Mouse (Mus musculus) cerebellum, adult 18-20 months (tissue): ENCODE results near the gene Mthfd2.
"Not testable (repeated sequence)": the region's sequence is repeated elsewhere in the genome, so short reads cannot be mapped to it uniquely, and the experiment has no call there.

Experiments used
- DNase-seq, 2 experiments: peaks; one replicate each; pipeline ENCODE4 v3.0.0; 2021

The Mthfd2 gene

DNA sequence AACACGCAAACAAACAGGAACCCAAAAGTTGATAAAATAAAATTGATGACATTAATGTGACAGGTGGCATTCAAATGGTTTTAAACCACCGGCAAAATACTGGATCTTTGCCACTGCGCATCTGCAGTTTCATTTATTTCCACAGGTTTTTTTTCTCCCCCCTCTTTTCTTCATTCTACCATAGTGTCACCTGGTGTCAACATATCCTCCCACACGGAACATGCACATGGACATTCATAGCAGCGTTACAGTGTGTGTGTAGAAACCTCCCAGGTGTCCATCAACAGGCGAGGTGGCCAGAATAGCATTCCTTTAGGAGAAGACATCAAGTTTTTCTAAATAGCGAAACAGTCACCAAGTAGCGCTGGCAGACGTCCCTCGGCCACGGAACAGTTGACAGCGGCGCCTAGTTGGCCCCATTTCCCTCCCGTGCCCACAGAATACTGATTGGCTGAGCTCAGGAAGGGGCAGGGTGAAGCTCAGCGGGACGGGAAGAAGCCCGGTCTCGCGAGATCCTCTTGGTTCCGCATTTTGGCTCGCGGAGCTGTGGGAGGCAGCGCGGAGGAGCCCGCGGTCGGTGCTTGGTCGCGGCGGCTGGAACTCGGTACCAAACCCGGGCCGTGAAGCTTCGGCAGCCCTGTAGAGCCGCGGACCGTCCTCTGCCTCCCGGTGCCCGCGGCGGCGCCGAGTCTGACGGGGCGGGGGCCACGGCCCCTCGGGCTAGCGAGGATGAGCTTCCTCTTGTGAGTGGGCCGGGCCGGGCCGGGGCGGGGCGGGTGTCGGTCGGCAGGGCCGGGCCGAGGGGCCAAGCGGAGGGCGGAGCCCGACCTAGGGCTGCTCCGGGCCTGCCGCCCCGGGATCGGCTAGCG is at the start of gene Mthfd2, which contains the start of gene Mob1a:
TSS of gene Mthfd2 (minus strand) at position 384 of the 869 bp plus-strand sequence.
TSS of gene Mob1a (plus strand) at position 492 of the 869 bp plus-strand sequence.
- DNase-seq: peak; percentile 94 to 96

DNA sequence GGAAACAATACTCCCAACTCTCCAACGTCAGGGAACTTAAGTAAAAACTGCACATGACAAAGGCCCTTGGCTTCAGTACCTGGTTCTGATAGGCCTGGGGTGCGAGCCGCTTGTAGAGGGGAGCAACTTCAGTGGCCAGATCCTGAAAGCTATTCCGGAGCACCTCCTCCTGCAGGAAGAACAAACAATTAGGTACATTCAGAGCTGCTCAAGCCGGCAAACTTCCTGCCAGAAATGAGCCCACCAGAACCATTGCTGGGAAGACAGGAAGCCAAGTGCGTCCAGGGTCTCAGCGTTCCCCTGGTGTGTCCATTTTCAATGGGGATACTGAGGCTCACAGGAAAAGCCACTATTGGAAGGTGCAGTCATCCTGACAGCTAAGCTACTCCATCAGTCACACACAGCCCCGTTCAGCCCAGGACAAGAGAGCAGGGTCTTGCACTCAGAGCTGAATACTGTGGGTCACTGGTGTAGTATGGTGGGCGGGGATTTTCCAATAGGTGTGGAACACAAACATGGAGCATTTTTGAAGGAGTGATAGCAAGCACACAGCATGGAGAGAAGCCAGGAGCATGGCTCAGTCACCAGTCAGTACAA is 48.1 kb upstream of the Mthfd2 start:
- no peak for DNase-seq

DNA sequence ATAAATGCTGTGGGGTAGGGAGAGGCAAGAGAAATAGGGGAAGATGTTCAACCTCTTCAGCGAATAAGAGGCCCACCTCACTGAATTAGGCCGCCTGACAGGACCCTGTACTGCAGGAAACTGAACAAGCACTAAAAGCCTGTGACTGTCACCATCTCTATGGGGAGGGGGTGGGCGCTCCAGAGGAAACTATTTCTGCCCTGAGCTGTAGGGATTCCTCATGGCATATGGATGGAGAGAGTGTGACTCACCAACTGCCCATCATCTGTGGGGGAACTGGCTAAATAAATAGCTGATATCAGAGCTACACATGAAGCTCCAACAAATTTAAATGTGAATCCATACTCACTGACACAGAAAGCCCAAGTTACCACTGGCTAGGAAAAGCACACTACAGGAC is 45.6 kb upstream of the Mthfd2 start:
- peak in 1 of 2 experiments; percentile 47 for DNase-seq

DNA sequence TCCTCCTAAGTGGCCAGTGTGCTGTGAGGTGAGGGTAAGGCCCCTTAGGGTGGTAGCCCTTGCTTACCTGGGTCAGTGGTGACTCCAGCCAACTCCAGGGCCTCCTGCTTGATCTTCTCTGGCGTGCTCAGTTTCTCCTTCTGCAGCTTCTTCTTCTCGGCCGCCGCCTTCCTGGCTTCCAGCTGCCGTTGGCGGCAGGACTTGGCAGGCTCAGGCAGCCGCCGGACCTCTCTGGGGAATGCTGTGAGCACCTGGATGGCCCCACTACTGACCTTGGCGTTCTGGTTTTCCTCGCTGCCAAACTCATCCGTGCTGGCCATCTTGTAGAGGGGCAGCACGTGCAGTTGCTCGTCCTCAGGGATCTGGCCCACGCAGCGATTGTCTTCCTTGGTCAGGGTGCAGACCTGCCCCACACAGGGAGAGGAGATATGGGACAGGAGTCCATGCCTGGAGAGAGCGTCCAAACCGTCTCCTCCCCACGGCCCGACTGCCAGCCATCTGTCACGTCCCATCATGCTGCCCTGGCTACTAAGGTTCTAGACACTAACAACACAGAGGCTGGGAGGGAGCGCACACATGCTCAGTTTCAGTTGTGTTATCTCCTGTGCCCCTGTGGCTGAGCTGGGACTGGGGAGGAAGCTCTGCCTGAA is 44.7 kb upstream of the Mthfd2 start:
- DNase-seq: peak; percentile 71 to 82

DNA sequence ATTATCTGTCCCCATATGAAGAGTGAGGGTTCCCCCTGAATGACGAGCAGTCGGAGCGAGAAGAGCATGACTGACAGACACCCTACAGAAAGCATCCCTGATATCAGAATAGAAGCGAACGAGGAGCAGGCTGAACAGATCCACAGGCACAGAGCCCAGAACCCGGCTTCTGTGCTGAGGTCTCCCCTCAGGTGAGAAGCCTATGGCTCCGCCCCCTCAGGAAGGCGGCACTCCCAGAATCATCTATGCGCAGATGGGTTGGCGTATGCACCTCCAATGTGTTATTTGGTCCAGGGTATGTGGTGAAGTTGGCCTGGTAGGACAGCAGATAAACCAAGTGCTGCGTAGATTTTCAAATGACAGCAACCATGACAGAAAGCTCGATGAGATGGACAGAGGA is 37.4 kb upstream of the Mthfd2 start:
- peak; percentile 50 to 53 for DNase-seq

DNA sequence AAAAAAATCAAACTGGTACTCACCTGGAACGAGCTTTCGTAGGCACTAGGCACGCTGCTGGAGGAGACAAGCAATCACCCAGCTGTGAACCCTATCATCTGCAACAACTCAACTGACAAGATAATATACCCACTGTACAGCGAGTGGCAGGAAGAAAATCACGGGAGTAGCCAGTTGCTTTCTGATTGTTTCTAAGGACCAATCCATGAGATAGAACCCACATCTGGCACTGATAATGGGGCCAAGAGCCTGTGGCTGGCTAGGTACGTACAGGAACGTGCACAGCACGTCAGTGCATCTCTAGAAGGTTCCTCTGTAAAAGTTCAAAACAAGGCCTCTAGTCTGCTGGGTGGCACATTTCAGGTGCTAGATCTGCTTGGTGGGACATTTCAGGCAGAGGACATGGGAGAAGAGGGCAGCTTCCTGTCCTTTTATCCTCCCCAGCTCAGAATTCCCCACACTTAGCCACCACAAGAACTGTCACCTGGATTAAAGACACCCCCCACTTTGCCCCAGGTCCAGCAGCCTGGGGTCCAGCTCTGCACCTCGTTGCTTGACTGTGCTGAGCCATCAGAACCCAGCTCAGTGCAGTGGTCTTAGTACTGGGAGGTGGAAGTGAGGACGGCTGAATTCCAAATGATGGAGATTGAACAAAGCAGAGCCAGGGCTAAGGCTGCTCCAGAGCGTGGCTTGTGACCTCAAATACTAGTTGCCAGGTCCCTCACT is 36.0 kb upstream of the Mthfd2 start:
- peak in 1 of 2 experiments; percentile 26 for DNase-seq

DNA sequence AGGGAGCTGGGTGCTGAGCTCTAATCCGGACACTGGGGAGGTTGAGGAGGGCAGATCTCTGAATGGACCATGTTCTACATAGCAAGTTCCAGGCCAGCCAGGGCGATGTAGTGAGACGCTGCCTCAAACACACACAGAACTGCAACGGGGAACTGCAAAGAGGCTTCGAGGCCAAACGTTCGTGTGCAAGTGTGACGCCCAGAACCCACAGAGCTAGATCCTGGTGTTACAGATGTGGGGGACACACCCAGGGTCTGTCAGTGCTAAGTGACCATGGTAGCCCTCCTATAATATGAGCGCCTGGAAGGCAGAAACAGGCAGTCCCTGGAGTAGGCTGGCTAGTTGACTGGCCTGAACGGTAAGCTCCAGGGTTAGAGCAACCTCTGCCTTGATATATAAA is 31.7 kb upstream of the Mthfd2 start:
- no peak for DNase-seq

DNA sequence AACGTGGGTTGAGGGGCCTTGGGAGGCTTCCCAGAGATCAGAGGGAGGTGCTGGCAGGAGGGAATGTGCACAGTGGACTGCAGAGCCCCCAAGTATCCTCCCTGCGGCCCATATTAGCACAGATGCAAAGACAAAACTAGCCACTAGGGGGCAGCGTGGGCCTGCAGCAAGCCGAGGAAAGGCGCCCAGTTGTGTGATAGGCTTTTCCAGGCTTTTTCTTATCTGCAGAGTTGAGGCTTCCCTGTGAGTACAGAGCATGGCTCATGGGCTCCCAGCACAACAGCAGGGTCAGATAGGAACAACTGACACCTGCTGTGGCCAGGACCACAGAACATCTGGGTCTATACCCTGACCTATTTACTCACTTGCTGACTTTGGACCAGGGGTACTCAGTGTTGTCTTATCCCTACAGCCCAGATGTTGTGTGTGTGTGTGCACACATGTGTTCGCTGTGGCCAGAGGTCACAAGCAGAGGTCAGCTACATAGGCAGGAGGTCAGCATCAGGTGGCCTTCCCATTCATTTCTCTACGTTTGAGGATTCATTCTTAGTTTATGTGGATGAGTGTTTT is 30.9 kb upstream of the Mthfd2 start:
- peak; percentile 83 to 93 for DNase-seq

DNA sequence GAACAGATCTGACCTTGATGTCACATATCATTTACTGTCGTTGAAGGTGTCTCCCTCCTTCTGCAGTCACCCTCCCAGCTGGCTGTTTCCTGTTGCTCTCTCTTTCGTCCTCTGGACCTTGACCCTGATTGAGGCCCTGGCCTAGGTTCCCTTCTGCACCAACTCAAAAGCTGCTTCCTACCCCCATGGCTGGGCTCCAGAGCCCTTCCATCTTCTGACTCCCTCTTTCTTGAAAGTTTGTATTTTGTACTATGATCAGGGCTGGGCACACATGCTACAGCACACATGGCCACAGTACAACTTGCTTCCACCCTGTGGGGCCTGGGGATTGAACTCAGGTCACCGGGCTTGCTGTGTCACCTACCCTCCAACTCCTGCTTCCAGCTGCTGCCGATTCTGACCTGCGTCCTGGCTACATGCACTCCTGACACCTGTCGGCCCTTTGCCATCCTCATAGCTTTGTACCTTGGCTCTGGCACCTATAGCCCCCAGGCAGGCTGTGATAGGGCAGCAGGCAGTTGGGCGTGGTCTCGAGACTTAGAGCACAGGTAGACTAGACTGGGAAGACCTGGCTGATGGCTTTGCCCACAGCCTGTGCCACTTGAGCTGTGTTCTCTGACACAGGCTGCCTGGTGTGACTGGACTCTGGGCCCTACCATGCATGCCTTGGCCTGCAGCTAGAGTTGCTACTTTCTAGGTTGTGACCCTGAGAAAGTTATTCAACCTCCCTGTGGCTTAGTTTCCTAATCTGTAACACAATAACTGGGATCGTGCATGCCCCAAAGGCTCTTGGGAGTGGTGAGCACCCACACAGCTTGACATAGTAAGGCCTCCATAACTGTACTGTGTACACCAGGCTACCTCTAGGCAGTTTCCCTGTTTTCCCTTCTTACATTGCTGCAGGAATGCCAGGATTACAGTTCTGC is 29.4 kb upstream of the Mthfd2 start:
- no peak for DNase-seq

DNA sequence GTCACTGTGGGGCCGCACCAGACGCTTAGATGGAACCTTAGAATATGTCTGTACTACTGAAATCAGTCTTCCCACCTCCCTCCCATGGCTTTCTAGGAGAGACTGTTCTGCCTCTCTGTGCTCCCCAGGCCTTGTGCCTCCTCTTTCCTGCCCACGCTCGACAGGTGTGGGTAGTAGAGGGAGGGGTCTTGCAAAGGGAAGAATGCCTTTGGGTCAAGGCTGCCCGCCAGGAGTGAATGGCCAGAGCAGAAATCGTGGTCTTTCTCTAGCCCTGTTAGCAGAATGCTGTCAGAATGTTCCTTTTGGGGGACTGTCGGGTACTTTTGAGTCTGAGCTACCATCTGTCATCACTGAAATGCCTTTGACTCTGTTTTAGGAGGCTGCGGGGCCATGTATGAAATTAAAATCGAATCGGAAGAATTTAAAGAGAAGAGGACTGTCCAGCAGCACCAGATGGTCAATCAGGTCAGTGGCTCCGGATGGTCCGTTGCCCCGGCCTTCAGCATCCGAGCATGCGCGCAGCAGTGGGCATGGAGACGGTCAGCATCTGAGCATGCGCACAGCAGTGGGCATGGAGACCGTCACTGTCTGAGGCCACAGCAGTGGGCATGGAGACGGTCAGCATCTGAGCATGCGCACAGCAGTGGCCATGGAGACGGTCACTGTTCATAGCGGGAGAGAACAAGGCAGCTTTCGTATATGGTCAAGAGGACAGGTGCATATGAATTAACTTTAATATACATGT is 27.1 kb upstream of the Mthfd2 start:
- peak; percentile 90 to 94 for DNase-seq

DNA sequence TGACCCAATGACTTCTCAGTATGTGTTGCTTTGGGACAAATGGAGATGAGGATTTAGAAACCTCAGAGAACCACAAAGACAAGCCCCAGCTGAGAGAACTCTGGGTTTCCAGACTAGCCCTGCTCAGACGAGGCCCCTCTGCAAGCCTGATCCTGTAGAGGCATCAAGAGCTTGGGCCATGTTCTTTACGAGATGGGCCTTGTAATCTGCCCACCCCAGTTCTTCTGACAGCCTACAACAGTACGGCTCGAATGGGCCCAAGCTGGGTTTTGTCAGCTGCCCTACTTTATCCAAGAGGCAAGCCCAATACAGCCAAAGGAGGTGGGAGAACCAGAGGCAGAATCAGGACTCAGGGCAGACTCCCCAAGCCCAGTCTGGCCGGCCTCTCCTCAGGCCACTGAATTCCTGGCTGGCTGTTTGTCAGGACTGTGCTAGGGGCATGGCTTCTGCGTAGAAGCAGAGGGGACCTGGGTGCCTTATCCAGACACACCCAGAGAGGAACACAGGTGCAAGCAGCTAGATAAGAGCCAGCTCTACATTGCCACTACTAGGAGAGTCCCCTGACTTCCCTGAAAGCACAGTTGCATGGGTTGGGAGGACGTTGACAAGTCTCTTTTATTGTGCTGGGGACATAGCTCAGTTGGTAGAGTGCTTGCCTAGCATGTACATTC is 25.9 kb upstream of the Mthfd2 start:
- peak in 1 of 2 experiments; percentile 24 for DNase-seq

DNA sequence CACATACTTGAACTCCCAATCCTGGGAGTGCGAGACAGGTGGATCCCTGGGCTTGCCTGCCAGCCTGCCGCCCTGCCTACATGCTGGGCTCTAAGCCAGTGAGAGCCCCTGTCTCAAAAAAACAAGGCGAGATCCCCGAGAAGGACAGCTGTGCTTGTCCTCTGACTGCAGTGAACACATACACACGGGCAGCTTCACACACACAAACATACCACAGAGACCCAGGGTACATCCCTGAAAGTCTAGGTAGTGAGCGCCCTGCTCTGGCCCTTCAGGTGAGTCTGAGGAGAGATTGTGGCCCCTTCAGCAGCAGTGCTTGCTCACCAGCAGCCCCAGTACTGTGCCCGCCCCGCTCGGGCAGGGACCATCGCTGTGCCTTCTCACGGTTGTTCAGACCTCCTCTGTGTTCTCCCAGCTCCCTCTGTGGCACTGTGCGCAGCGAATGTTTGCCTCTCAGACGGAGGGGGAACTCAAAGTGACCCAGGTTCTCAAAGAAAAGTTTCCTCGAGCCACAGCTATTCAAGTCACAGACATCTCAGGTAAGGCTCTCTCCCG is 25.2 kb upstream of the Mthfd2 start:
- DNase-seq: no peak

DNA sequence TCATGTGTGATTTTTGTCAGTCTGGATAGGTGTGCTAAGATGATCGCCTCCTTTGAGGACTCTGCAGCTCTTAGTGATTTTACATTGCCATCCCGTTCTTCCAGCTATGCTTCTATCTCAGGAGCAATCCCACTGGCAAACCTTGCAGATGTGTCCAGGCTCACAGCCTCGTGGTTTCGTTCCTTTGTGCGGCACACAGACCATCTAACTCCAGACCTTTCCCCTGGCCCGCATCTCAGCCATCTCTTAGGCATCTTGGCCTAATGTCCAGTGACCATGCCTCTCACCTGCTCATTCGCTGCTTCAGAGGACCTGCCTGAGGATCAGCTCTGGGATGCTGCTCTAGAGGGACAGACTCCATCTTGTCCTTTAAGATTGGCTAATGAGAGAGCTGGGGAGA is 24.5 kb upstream of the Mthfd2 start:
- peak in 1 of 2 experiments; percentile 23 for DNase-seq

DNA sequence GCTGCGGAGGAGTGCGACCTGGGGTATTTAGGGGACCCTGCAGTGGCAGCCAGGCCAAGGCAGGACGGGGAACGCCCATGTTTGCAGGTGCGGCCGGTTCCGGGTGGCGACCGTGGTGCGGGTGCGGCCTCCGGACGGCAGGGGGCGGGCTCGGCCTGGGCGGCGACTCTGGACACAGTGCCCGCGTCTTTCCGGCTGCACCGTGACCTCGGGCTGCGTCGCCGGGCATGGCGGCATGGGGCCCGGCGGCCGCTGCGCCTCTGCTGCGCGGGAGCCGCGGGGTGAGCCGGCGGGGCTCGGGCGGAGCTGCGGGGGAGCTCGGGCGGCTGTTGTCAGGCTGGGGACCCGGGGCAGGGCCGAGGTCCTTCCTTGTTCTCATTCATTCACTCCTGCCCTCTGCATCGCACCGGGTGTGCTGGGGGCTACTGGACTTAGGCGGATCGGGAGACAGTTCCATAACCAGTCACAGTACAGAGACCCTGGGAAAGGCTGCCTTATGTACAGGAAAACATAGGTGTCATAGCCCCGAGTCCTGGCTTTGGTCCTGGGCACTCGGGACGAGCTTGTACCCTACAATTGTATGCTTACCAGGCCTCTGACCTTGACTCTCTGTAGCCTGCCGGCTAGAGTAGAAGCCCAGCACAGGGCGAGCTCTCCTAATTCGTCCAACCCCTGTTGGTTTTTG is 23.7 kb upstream of the Mthfd2 start:
- DNase-seq: peak; percentile 91 to 98

DNA sequence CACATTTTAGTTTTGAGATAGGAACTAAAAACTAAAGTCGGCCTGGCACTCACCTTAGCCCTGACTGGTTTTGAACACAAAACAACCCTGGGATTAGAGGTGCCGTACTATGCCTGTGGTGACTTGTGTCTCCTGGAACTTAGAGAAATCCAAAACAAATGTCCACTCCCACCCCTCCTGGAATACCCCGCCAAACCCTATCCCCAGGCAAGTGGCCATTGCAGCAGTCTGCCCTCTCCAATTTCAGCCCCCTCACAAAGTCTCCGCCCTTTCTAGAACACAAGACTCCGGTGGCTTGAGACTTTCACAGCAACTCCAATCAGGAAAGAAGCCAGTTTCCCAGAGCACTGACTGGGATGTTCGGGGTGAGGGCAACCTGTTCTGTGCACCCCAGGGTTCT is 23.2 kb upstream of the Mthfd2 start, which contains the start of gene Bola3:
TSS of gene Bola3 (plus strand) at position 275 of the 400 bp plus-strand sequence.
- DNase-seq: no peak

DNA sequence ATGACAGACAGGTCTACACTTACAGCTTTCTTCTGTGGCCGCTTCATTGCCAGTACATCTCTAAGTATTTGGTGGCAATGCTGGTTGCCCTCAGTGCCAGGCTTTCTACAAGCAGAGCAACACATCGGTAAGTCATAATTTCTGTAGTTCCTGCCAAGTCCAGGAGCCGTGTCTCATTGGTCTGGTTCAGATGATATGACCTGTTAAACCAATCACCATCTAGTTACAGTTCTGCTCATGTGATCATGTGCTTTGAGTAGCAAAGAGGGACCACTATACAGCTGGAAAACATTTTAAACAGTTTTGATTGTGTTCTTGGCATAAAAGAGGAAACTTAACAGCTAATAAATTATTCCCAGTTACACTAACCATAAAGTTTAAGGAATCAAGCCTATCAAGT is 22.2 kb upstream of the Mthfd2 start:
- no peak for DNase-seq

DNA sequence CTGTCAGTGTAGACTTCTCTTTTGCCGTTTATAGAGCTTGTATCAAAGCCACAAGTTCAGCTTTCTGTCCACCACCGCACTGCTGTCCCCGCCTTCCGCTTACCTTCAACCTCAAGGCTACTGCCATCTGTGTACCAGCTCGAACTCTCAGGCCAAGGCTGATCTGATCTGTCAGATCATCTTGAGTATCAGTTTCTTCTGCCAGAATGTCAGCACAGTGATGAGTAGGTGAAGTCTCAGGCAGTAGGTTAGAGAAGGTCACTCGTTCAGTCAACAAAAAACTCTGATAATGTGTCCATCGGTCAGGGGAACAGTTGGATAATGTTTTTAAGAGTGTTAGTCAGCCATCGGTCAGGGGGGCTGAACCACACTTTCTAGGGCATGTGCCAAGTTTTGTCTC is 19.6 kb upstream of the Mthfd2 start:
- not testable (repeated sequence) for DNase-seq

DNA sequence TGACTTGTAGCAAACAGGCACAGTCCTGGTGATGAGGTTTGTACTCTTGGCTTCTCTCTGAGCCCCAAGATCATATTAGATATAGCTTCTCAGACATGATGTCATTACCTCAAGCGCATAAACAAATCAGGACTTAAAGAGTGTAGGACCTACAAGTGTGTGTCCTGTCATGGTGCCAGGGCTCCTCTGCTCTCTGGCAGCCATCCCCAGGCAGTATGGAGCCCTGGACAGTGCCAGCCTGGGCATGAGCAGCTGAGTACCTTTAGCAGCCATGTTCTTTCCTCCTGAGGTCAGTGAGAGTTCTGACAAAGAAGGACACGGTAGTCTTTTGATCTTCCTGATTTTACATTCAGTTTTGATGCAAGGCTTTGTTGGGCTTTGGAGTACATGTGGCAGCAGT is 17.2 kb upstream of the Mthfd2 start:
- peak in 1 of 2 experiments; percentile 44 for DNase-seq

DNA sequence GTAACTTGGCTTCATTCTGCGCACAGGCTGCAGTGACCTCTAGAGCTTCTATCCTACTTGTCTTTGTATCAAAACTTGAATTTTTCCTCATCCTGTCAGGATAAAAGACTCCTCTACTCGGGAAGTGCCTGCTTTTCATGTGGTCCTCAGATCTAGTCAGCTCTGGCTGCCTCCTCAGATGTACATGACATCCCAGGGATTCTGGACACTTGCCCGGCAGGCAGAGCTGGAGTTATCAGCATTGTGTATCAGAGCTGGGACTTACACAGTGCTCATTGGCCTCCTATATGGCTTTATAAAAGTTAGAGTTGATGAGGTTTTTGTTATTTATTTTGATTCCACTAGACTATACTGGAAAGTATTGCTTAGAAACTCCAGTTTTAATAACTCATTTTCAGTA is 15.7 kb upstream of the Mthfd2 start:
- peak; percentile 70 to 76 for DNase-seq
